Mouse (Mus musculus): ENCODE results near the gene Atg7. TPM values are rescaled to one million over a fixed set of nuclear protein-coding genes. Genes with fewer than 3 reads are reported as not detected.

Atg7 gene
- polyA plus RNA-seq, 1 experiment from 2014 or later = 10.9 TPM

GRCm38 (mm10) chr6:114691530-114691929 is 48.6 kb downstream of the Atg7 start:
- peaks cover 2% of the 10 kb centered on the region; the same call in 1 of the 2 replicates for H3K36me3 ChIP-seq (replicated peaks; ENCODE audit: insufficient read depth, low read length)
- no peak for ATAC-seq
- DNase-seq = no peak
- no peaks in the 10 kb centered on the region for H3K4me1 ChIP-seq (ENCODE audit: insufficient read depth)
- WGBS (ENCODE audit: insufficient replicate concordance) = 83% methylated on average over 6 of the region's 6 CpGs
- no peak overlapping the region for H3K27ac ChIP-seq (ENCODE audit: low read depth)
- H3K9ac ChIP-seq (replicated peaks) = no peak overlapping the region
- no peak for TF ChIP-seq CTCF (IDR thresholded peaks at IDR 0.05; ENCODE audit: low read depth)
- TF ChIP-seq EP300 (IDR thresholded peaks at IDR 0.05; ENCODE audit: low read depth) = no peak
- H3K4me2 ChIP-seq (ENCODE audit: low read depth, low read length) = no peak overlapping the region
- no peak overlapping the region for H3K4me3 ChIP-seq (ENCODE audit: low read depth, low read length)
- no peaks in the 10 kb centered on the region for H3K27me3 ChIP-seq (ENCODE audit: insufficient read depth, low read length)
- no peaks in the 10 kb centered on the region for H3K9me3 ChIP-seq (ENCODE audit: low read length)

GRCm38 (mm10) chr6:114692691-114693090 is 49.8 kb downstream of the Atg7 start:
- DNase-seq (no peak), ATAC-seq (no peak)
- Histone ChIP-seq H3K9ac (replicated peaks) (no peak overlapping the region), H3K36me3 (replicated peaks; ENCODE audit: insufficient read depth, low read length) (peaks cover 2% of the 10 kb centered on the region; the same call in 1 of the 2 replicates), H3K27ac (ENCODE audit: low read depth) (no peak overlapping the region), H3K9me3 (ENCODE audit: low read length) (no peaks in the 10 kb centered on the region), H3K4me1 (ENCODE audit: insufficient read depth) (no peaks in the 10 kb centered on the region), H3K4me3 (ENCODE audit: low read depth, low read length) (no peak overlapping the region), H3K4me2 (ENCODE audit: low read depth, low read length) (no peak overlapping the region), H3K27me3 (ENCODE audit: insufficient read depth, low read length) (no peaks in the 10 kb centered on the region)
- TF ChIP-seq EP300 (IDR thresholded peaks at IDR 0.05; ENCODE audit: low read depth) (no peak), CTCF (IDR thresholded peaks at IDR 0.05; ENCODE audit: low read depth) (no peak)
- WGBS (ENCODE audit: insufficient replicate concordance) = 90% methylated on average over 10 of the region's 10 CpGs

- no peak overlapping the region for H3K4me3 ChIP-seq (ENCODE audit: low read depth, low read length)
- peak; percentile 80 for DNase-seq
- 44% methylated on average over 9 of the region's 9 CpGs for WGBS (ENCODE audit: insufficient replicate concordance)
- peaks cover 8% of the 10 kb centered on the region for H3K36me3 ChIP-seq (replicated peaks; ENCODE audit: insufficient read depth, low read length)
- H3K4me2 ChIP-seq (ENCODE audit: low read depth, low read length) = no peak overlapping the region
- ATAC-seq = no peak
- H3K27me3 ChIP-seq (ENCODE audit: insufficient read depth, low read length) = no peaks in the 10 kb centered on the region
- H3K4me1 ChIP-seq (ENCODE audit: insufficient read depth) = no peaks in the 10 kb centered on the region
- TF ChIP-seq CTCF (IDR thresholded peaks at IDR 0.05; ENCODE audit: low read depth) (peak; percentile 78), EP300 (IDR thresholded peaks at IDR 0.05; ENCODE audit: low read depth) (no peak)
- H3K9me3 ChIP-seq (ENCODE audit: low read length) = no peaks in the 10 kb centered on the region
- H3K9ac ChIP-seq (replicated peaks) = no peak overlapping the region
- no peak overlapping the region for H3K27ac ChIP-seq (ENCODE audit: low read depth)
Measured at GRCm38 (mm10) chr6:114697646-114698490, 55.0 kb downstream of the Atg7 start.

- Histone ChIP-seq H3K9me3 (ENCODE audit: low read length) (no peaks in the 10 kb centered on the region), H3K27ac (ENCODE audit: low read depth) (no peak overlapping the region), H3K27me3 (ENCODE audit: insufficient read depth, low read length) (no peaks in the 10 kb centered on the region), H3K4me3 (ENCODE audit: low read depth, low read length) (no peak overlapping the region), H3K4me2 (ENCODE audit: low read depth, low read length) (no peak overlapping the region), H3K36me3 (replicated peaks; ENCODE audit: insufficient read depth, low read length) (peaks cover 14% of the 10 kb centered on the region), H3K4me1 (ENCODE audit: insufficient read depth) (no peaks in the 10 kb centered on the region), H3K9ac (replicated peaks) (no peak overlapping the region)
- WGBS (ENCODE audit: insufficient replicate concordance) = 72% methylated on average over 5 of the region's 5 CpGs
- TF ChIP-seq CTCF (IDR thresholded peaks at IDR 0.05; ENCODE audit: low read depth) (0 out of 2 replicates have a peak, but pooled peaks have one; percentile 13), EP300 (IDR thresholded peaks at IDR 0.05; ENCODE audit: low read depth) (no peak)
- DNase-seq (no peak), ATAC-seq (no peak)
Measured at GRCm38 (mm10) chr6:114698578-114698977, 55.7 kb downstream of the Atg7 start.

- peak; percentile 48 for DNase-seq
Measured at GRCm38 (mm10) chr6:114700704-114701103, 57.8 kb downstream of the Atg7 start.

GRCm38 (mm10) chr6:114707032-114707431 is 64.1 kb downstream of the Atg7 start:
- H3K36me3 ChIP-seq (replicated peaks; ENCODE audit: insufficient read depth, low read length) = peaks cover 13% of the 10 kb centered on the region
- no peak overlapping the region for H3K27ac ChIP-seq (ENCODE audit: low read depth)
- no peak overlapping the region for H3K4me2 ChIP-seq (ENCODE audit: low read depth, low read length)
- TF ChIP-seq CTCF (IDR thresholded peaks at IDR 0.05; ENCODE audit: low read depth) = no peak
- TF ChIP-seq EP300 (IDR thresholded peaks at IDR 0.05; ENCODE audit: low read depth) = no peak
- no peaks in the 10 kb centered on the region for H3K27me3 ChIP-seq (ENCODE audit: insufficient read depth, low read length)
- ATAC-seq (no peak), DNase-seq (no peak)
- no peak overlapping the region for H3K9ac ChIP-seq (replicated peaks)
- no peaks in the 10 kb centered on the region for H3K9me3 ChIP-seq (ENCODE audit: low read length)
- no peaks in the 10 kb centered on the region for H3K4me1 ChIP-seq (ENCODE audit: insufficient read depth)
- whole genome bisulfite sequencing (ENCODE audit: insufficient replicate concordance) = 78% methylated on average over 3 of the region's 3 CpGs
- H3K4me3 ChIP-seq (ENCODE audit: low read depth, low read length) = no peak overlapping the region

More at GRCm38 (mm10) chr6:114700704-114701103, 57.8 kb downstream of the Atg7 start:
- 69% methylated on average over 3 of the region's 3 CpGs for WGBS (ENCODE audit: insufficient replicate concordance)
- no peak overlapping the region for H3K4me2 ChIP-seq (ENCODE audit: low read depth, low read length)
- no peak overlapping the region for H3K9ac ChIP-seq (replicated peaks)
- H3K9me3 ChIP-seq (ENCODE audit: low read length) = no peaks in the 10 kb centered on the region
- no peak overlapping the region for H3K4me3 ChIP-seq (ENCODE audit: low read depth, low read length)
- no peak overlapping the region for H3K27ac ChIP-seq (ENCODE audit: low read depth)
- H3K27me3 ChIP-seq (ENCODE audit: insufficient read depth, low read length) = no peaks in the 10 kb centered on the region
- ATAC-seq = no peak
- H3K36me3 ChIP-seq (replicated peaks; ENCODE audit: insufficient read depth, low read length) = peaks cover 17% of the 10 kb centered on the region
- H3K4me1 ChIP-seq (ENCODE audit: insufficient read depth) = no peaks in the 10 kb centered on the region
- TF ChIP-seq EP300 (IDR thresholded peaks at IDR 0.05; ENCODE audit: low read depth) = no peak
- TF ChIP-seq CTCF (IDR thresholded peaks at IDR 0.05; ENCODE audit: low read depth) = peak; percentile 65
